In genomic region chr1:164682867-164683599, GRCm38 (mm10) we compare ENCODE assay signal across 19 mouse cellular contexts.
DNase-seq lines count a peak whose midpoint lies in the region; TF ChIP-seq lines count a peak whose summit lies in the region.
"Had no signal": no experiment of that assay in that cellular context is flagged by ENCODE, and none has a peak within 500 bp of the region (broad histone marks: within the 10 kb centered on the region; RNA-seq: fewer than 3 reads in every experiment).

No protein-coding gene starts in this region.

- TF ChIP-seq POLR2A in lung, adult 2 months (IDR thresholded peaks at IDR 0.05; ENCODE audit: borderline replicate concordance, extremely low read depth, low read depth, low read length): no peak

- no peak for DNase-seq in gastrocnemius, adult 2 months
- no peak for DNase-seq in gastrocnemius, postnatal 25 days
- peak; percentile 18 for DNase-seq in lung, adult 2 months
- DNase-seq in lung, postnatal 14 days: no peak
- DNase-seq in fat pad, adult 2 months (ENCODE audit: extremely low read depth, low read depth, low spot score): peak; percentile 62
- DNase-seq in lung, postnatal 25 days (ENCODE audit: low spot score): peak; percentile 23
- DNase-seq in ovary, adult 18-20 months (ENCODE audit: low spot score): no peak
- no peak for DNase-seq in layer of hippocampus, adult 9-10 months (ENCODE audit: low spot score)
- DNase-seq: adrenal gland, adult 2 months; cerebellum, adult 9-10 months; kidney, adult 18-20 months; liver, postnatal 0 days; spleen, adult 18-20 months had no signal

- no peak overlapping the region for H3K4me3 ChIP-seq in gastrocnemius, adult 2 months
- no peak overlapping the region for H3K4me3 ChIP-seq in lung, adult 2 months (replicated peaks; ENCODE audit: extremely low read depth, low read depth, low read length)
- H3K4me3 ChIP-seq: forebrain, embryonic 13.5 days; heart, embryonic 12.5 days; hindbrain, embryonic 13.5 days; limb, embryonic 12.5 days had no signal

- peak overlapping the region; percentile 41 for H3K27ac ChIP-seq in gastrocnemius, adult 2 months
- H3K27ac ChIP-seq: forebrain, embryonic 13.5 days; hindbrain, embryonic 13.5 days; kidney, postnatal 0 days; limb, embryonic 12.5 days; macrophage had no signal

- TF ChIP-seq CTCF in gastrocnemius, adult 2 months (IDR thresholded peaks at IDR 0.05): no peak
- TF ChIP-seq CTCF in lung, adult 2 months (IDR thresholded peaks at IDR 0.05; ENCODE audit: insufficient read depth, low read length): no peak

- H3K4me1 ChIP-seq in lung, adult 2 months (ENCODE audit: control insufficient read depth, insufficient read depth, low read length): no peaks in the 10 kb centered on the region; the same call in 1 of the 2 replicates
- H3K4me1 ChIP-seq: forebrain, embryonic 13.5 days; hindbrain, embryonic 13.5 days; limb, embryonic 12.5 days had no signal

- intact Hi-C loops in gastrocnemius, adult 2 months (cut with DNase I): loop anchor here (5.0 to 10.0 kb wide), 2 partner anchors 218 to 219 kb away; no protein-coding TSS in a partner anchor

- 52% methylated on average over 5 of the region's 5 CpGs for WGBS in lung, adult 2 months

Comparison
In these comparisons a context has a peak if more than half of its experiments do, and no peak if none do; other contexts are left out.
1. DNase-seq: peak in lung, adult 2 months (single experiment), fat pad, adult 2 months (single experiment) and lung, postnatal 25 days (single experiment); none in gastrocnemius, adult 2 months (single experiment), gastrocnemius, postnatal 25 days (single experiment), lung, postnatal 14 days (single experiment), ovary, adult 18-20 months (single experiment) and layer of hippocampus, adult 9-10 months (single experiment).